Comparison of ENCODE assay signal across 19 mouse cellular contexts in the genomic region with DNA sequence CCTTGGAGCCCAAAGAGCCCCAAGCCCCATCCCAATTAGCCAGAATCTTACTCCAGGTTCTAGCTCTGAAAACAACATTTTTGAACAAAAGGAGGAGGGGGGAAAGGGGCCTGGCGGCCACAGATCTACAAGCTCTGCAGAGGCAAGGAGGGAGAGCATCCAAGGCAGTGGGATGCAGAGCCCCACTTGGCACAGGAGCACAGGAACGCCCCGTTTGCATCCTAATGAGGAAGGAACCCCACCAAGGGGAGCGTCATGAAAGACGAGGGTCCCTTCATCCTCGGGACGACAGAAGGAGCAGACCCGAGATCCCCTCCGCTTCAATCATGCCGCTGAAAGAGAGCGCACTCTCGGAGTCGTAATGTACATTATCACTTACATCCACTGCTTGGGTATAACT. TPM values are rescaled to one million over a fixed set of nuclear protein-coding genes. Genes with fewer than 3 reads are reported as not detected.
"Had no signal": no experiment of that assay in that cellular context is flagged by ENCODE, and none has a peak within 500 bp of the region (broad histone marks: within the 10 kb centered on the region; RNA-seq: fewer than 3 reads in every experiment).

No protein-coding gene starts in this region.

- H3K4me3 ChIP-seq: left cerebral cortex, adult 2 months; limb, embryonic 12.5 days; liver, embryonic 13.5 days; lung, embryonic 15.5 days; megakaryocyte, embryonic 14.5 days; myocyte; neural tube, embryonic 15.5 days had no signal

- H3K36me3 ChIP-seq: limb, embryonic 12.5 days; liver, embryonic 13.5 days; lung, embryonic 15.5 days; neural tube, embryonic 15.5 days had no signal

- H3K4me1 ChIP-seq: liver, embryonic 13.5 days; megakaryocyte, embryonic 14.5 days had no signal

- H3K4me2 ChIP-seq: limb, embryonic 12.5 days; liver, embryonic 13.5 days; lung, embryonic 15.5 days; neural tube, embryonic 15.5 days had no signal

- H3K27ac ChIP-seq: left cerebral cortex, adult 2 months; limb, embryonic 12.5 days; liver, embryonic 13.5 days; lung, embryonic 15.5 days; macrophage; neural tube, embryonic 15.5 days; stomach, postnatal 0 days had no signal

- DNase-seq: kidney, postnatal 25 days; liver; liver, embryonic 13.5 days; liver, postnatal 0 days; lung, postnatal 14 days; right cerebral cortex, adult 18-20 months; right cerebral cortex, postnatal 25 days; thymus, postnatal 25 days had no signal

- H3K27me3 ChIP-seq: liver, embryonic 13.5 days; lung, embryonic 15.5 days; neural tube, embryonic 15.5 days had no signal

- ATAC-seq: liver, postnatal 0 days had no signal

- H3K9me3 ChIP-seq: limb, embryonic 12.5 days; liver, embryonic 13.5 days; lung, embryonic 15.5 days; megakaryocyte, embryonic 14.5 days; neural tube, embryonic 15.5 days had no signal

- H3K9ac ChIP-seq: limb, embryonic 12.5 days; liver, embryonic 13.5 days; liver, postnatal 0 days; lung, embryonic 15.5 days; neural tube, embryonic 15.5 days had no signal

RNA-seq across cellular contexts. Expression of gene Habp2, which starts 59.8 kb away (rescaled TPM):
- total RNA-seq: layer of hippocampus, postnatal 25 days; left cerebral cortex, adult 2 months; left cerebral cortex, postnatal 14 days had no signal
- polyA plus RNA-seq: limb, embryonic 12.5 days; macrophage; neural tube, embryonic 11.5 days had no signal
